Mouse (Mus musculus) bone marrow macrophage, adult 2 months (primary cell): ENCODE measurements around the gene Themis2.

ENCODE experiments used
- CTCF ChIP-seq: IDR thresholded peaks from 2 replicates; pipeline ENCODE4 v1.5.1; 2012; ENCODE audit warnings: low read depth, mild to moderate bottlenecking, low read length, moderate library complexity
- POLR2A ChIP-seq: IDR thresholded peaks from 2 replicates; pipeline ENCODE4 v1.6.1; 2012; ENCODE audit warnings: mild to moderate bottlenecking, low read depth, low read length, borderline replicate concordance

GRCm38 (mm10) chr4:132805599-132806197 lies 9.5 kb upstream of the Themis2 start:
- no peak for TF ChIP-seq CTCF
- TF ChIP-seq POLR2A: no peak
